Mouse (Mus musculus) right cerebral cortex, postnatal 4 days (tissue): ENCODE measurements at regions not wholly inside any gene's neighbourhood (a gene's known extent, or its start where the extent isn't known, plus 50 kb on each side); places are given as distances from the start of the nearest gene placed in this dataset.
A peak's percentile ranks its signal among the peaks of the same experiment; 100 is the strongest.

Experiments used
- DNase-seq: peaks from one replicate; pipeline ENCODE4 v3.0.0-alpha.2; 2022

DNA sequence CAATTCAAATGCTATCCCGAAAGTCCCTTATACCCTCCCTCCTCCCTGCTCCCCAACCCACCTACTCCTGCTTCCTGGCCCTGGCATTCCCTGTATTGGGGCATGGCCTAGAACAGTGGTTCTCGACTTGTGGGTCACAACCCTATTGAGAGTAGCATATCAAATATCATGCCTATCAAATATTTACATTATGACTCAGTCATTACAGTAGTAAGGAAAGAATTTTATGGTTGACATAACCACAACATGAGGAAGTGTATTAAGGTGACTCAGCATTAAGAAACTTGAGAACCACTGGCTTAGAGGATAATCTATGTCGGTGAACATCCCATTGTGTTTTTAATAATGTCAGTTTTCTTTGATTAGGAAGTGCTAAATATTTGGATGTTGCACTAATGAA, 173.3 kb upstream of the 2610001J05Rik start:
- DNase-seq, result no peak

GRCm38 (mm10) chr6:14025898-14026297, 154.6 kb upstream of the 2610001J05Rik start:
- DNase-seq, result no peak

GRCm38 (mm10) chr6:14018928-14019327, 147.6 kb upstream of the 2610001J05Rik start:
- DNase-seq, result no peak

DNA sequence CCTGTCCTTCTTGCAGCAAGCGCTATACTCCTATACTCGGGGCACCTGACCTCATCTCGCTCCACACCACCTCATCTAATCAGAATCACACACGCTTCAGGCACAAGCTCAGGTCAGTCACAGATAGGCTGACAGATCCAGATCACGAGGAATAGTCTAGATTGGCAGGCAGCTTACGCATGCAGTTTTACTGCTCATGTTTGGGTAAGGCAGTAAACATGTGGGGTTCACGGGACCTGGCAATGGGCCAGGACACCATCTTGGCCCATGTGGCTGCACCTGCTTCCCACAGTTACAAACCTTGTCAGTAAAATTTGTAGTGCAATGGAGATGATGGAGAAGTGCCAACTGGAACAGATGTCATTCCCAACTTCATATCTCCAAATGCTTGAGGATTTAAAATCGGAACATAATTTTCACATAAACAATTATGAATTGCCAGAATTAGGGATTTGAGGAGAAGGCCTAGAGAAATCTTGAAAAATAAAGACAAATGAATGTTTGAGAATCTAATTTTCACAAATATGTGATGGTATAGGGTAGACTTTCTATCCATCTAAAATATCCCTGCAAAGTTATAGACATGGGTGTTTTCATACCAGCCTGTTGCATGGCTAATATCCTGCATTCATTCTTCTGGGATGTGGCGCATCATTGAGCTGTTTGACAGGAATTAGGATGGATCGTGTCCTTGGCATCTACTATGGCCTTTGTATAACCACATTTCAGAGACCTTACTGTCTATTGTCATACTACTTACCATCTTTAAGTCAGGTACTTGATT, 111.5 kb upstream of the 2610001J05Rik start:
- DNase-seq, result peak; percentile 22

DNA sequence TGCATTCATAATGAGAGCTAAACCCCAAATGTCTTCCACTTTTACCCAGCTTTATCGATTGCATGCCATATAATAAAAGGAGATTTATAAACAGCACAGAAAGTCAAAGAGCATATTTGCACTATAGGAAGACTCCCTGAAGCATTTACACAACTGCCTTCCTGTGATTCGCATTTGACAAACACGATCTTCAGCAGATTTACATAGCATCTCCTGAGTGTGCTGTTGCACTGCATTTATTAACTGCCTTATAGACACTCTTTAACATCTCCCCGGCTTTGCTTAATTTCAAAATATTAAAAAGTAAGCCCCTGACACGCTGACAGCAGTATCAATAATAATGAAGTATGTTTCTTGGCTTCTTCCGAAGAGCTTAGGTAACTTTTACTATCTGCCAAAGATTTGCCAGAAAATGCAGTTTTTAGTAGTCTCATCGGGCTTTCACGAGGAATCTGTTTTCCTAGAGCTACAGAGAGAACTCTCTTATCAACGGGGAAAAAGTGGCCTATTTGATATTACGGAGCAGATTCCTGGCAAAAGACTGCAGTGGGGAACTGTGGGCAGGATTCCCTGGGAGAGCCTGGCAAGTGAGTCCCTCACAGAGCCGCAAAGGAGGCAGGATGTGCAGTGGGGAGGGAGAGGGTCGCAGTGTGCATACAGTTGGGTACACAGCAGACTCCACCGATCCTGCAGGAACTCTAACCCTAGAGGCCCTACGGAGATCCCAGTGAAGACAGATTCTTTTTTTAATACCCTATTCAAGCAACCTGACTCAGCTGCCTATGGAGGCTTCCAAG, 103.6 kb upstream of the 2610001J05Rik start:
- no peak for DNase-seq

DNA sequence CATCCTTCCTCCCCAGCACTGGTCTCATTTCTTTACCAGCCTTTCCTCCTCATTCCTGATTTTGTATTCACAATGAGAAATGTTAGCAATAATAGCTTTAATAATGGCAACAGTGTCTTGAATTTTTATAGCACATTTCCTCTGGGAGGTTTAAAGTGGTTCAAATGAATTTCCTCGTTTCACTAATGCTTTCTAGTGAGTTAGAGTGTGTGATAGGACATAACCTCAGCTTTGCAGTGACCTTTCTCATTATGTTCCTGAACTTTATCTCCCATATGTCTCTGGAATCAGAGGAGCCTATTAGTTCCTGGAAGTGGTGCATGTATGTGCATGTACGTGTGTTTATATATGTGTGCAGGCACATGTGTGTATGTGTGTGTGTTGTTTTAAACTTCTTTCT, 93.2 kb upstream of the 2610001J05Rik start:
- DNase-seq, result no peak

DNA sequence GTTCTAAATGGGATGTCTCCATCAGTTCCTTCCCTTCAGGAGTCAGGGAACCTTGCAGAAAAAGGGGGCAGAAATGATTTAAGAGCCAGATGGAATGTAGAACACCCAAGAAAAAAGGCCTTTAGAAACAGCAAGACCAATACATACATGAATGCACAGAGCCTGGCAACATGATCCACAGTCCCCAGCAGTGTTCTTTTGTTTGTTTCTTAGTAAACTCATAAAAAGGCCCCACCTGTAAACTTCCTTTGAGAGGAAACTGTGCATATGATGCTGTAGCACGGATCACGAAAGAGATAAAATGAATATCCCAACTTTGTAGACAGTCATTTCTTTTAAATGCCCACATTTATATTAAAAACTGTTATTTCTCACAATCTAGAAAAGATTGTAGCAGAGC, 92.7 kb upstream of the 2610001J05Rik start:
- DNase-seq, result no peak

DNA sequence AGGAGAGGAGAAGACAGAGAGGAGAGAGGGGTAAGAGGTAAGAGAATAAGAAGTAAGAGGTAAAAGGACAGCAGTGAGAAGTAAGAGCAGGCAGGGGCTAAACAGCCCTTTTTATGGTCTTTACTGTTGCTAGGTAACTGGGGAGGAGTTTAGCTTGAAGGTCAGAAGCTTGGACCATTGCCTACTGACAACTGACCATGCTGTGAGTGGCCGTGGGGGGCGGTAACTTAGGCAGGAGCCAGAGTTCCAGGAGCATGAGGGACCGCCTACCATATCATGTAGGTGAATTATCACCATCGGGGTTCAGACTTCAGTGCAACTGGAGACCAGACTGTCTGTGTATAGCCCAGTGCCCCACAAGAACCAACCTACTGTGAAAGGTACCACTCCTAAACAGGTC, 78.3 kb upstream of the 2610001J05Rik start:
- DNase-seq, result no peak

GRCm38 (mm10) chr6:13920809-13921760, 49.8 kb upstream of the 2610001J05Rik start:
- no peak for DNase-seq
